Mouse (Mus musculus) hindbrain, embryonic 16.5 days (tissue): ENCODE measurements around the gene Xrcc3. TPM values are rescaled to one million over a fixed set of nuclear protein-coding genes. Genes with fewer than 3 reads are reported as not detected.

Source experiments
- ATAC-seq: fragments of 200-750 bp; cut with Nextera tagmentation; 2 replicates; pipeline ENCODE4 v1.8.0; 2017; ENCODE audit warnings: moderate TSS enrichment, moderate library complexity
- H3K27ac ChIP-seq: fragments of 300-500 bp; sonication (generic); 2 replicates; pipeline ENCODE4 v1.5.1; 2014; ENCODE audit warnings: low read depth, mild to moderate bottlenecking, control low read depth, low read length, moderate library complexity
- H3K27me3 ChIP-seq: fragments of 300-500 bp; sonication (generic); replicated peaks from 2 replicates; pipeline ENCODE4 v1.6.1; 2014; ENCODE audit warnings: low read length; ENCODE audit not compliant: control insufficient read depth, insufficient read depth
- H3K36me3 ChIP-seq: fragments of 300-500 bp; sonication (generic); 2 replicates; pipeline ENCODE4 v1.6.1; 2014; ENCODE audit warnings: mild to moderate bottlenecking, low read length, moderate library complexity, mixed read lengths; ENCODE audit not compliant: control insufficient read depth, insufficient read depth
- H3K4me1 ChIP-seq: fragments of 300-500 bp; sonication (generic); 2 replicates; pipeline ENCODE4 v1.6.1; 2014; ENCODE audit warnings: low read depth, low read length; ENCODE audit not compliant: control insufficient read depth, insufficient read depth
- H3K4me2 ChIP-seq: fragments of 300-500 bp; sonication (generic); 2 replicates; pipeline ENCODE4 v1.6.1; 2014; ENCODE audit warnings: mild to moderate bottlenecking, low read length, control low read depth, moderate library complexity
- H3K4me3 ChIP-seq: fragments of 300-500 bp; sonication (generic); 2 replicates; pipeline ENCODE4 v1.5.1; 2014; ENCODE audit warnings: mild to moderate bottlenecking, low read length, control low read depth, moderate library complexity
- H3K9ac ChIP-seq: fragments of 300-500 bp; sonication (generic); 2 replicates; pipeline ENCODE4 v1.6.1; 2014; ENCODE audit warnings: low read depth, mild to moderate bottlenecking, control low read depth, low read length, moderate library complexity
- H3K9me3 ChIP-seq: fragments of 300-500 bp; sonication (generic); 2 replicates; pipeline ENCODE4 v1.6.1; 2014; ENCODE audit warnings: mild to moderate bottlenecking, low read length, moderate library complexity; ENCODE audit not compliant: control insufficient read depth
- WGBS: fragments of 180-500 bp; shearing (Covaris S2); extraction: QIAGEN DNeasy Blood & Tissue Kit; methylation state at CpG from one replicate; pipeline ENCODE4 v1.1.7; 2014; 5-methylcytosine and 5-hydroxymethylcytosine counted together
- polyA plus RNA-seq: library from polyadenylated mRNA; unstranded; fragments of >200 nt; fragmentation: Nextera tagmentation; extraction: Ambion mirVana; gene quantifications from 2 replicates; pipeline ENCODE4 v1.2.1, GENCODE M21; 2015

Gene Xrcc3
- polyA plus RNA-seq, 1 experiment from 2014 or later: 3.3 TPM

DNA sequence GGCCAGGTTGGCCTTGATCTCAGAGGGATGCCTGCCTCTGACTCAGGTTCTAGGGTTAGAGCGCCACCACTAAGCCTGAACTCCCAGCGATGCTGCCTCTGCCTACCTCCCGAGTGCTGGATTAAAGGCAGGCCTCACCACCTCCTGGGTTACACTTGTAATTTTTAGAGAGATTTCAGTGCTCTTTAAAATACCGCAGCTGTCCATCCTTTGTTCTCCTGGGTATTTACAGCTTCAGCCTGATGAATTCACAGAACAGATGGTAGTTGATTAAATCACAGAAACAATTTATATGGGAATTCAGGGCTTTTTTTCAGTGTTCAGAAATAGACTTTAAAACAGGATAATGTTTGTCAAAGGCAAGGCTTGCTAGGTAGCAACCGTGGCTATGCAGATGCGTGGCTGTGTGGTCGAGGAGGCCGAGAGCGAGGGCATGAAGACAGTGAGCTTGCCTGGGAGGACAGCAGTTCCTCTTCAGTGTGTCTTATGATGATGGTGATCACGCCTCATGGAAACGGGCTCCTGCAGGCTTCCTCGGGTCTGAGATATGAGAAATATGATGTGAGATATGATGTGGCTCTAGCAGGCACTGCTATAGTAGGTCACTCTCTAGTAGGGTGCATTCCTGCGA is 22.1 kb downstream of the Xrcc3 start:
- no peaks in the 10 kb centered on the region for H3K9me3 ChIP-seq
- no peak for ATAC-seq
- WGBS: 82% methylated on average over 13 of the region's 13 CpGs
- H3K4me1 ChIP-seq: no peaks in the 10 kb centered on the region
- no peak overlapping the region for H3K27ac ChIP-seq
- no peak overlapping the region for H3K4me3 ChIP-seq
- no peak overlapping the region for H3K4me2 ChIP-seq
- H3K36me3 ChIP-seq: peaks cover 58% of the 10 kb centered on the region
- no peaks in the 10 kb centered on the region for H3K27me3 ChIP-seq
- H3K9ac ChIP-seq: no peak overlapping the region

DNA sequence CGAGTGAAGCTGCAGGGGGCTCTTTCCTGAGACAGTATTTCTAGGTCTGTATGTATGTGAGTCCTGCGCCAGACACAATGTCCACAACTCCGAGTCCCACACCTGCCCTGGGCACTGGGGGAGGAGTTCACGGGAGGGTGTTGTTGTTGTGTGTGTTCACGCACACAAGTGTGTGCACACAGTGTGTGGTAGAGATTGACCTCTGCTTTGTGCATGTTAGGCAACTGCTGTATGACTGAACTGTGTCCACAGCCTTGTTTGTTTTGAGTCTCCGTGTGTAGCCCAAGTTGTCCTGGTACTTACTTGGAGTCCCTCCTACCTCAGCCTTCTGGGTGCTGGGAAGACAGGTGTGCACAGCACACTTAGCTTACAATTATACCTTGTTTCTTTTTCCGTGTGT is 23.0 kb downstream of the Xrcc3 start:
- H3K9ac ChIP-seq: no peak overlapping the region
- peaks cover 58% of the 10 kb centered on the region for H3K36me3 ChIP-seq
- 94% methylated on average over 7 of the region's 7 CpGs for WGBS
- H3K4me3 ChIP-seq: no peak overlapping the region
- H3K4me1 ChIP-seq: no peaks in the 10 kb centered on the region
- no peaks in the 10 kb centered on the region for H3K27me3 ChIP-seq
- H3K27ac ChIP-seq: no peak overlapping the region
- no peaks in the 10 kb centered on the region for H3K9me3 ChIP-seq
- H3K4me2 ChIP-seq: no peak overlapping the region
- ATAC-seq: no peak

DNA sequence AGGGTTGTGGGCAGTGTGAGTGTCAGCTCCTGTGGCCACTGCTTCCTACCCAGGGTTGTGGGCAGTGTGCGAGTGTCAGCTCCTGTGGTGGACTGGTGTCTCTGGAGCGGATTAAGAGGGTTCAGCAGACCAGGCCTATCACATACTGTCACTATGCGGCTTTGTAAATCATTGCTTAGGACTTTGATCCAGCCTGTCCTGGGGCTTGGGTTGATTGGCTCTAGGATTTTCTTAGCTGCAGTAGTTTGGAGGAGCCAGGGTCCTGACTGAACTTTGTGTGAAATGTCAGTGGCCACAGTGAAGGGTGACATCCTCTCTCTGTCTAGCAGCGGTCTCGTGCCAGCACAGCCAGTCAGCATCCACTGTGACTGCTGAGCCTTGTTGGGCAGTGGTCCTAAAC is 23.6 kb downstream of the Xrcc3 start:
- no peaks in the 10 kb centered on the region for H3K27me3 ChIP-seq
- H3K27ac ChIP-seq: no peak overlapping the region
- no peaks in the 10 kb centered on the region for H3K9me3 ChIP-seq
- H3K9ac ChIP-seq: no peak overlapping the region
- H3K4me1 ChIP-seq: no peaks in the 10 kb centered on the region
- WGBS: 97% methylated on average over 5 of the region's 5 CpGs
- no peak overlapping the region for H3K4me2 ChIP-seq
- no peak overlapping the region for H3K4me3 ChIP-seq
- ATAC-seq: no peak
- peaks cover 59% of the 10 kb centered on the region for H3K36me3 ChIP-seq

DNA sequence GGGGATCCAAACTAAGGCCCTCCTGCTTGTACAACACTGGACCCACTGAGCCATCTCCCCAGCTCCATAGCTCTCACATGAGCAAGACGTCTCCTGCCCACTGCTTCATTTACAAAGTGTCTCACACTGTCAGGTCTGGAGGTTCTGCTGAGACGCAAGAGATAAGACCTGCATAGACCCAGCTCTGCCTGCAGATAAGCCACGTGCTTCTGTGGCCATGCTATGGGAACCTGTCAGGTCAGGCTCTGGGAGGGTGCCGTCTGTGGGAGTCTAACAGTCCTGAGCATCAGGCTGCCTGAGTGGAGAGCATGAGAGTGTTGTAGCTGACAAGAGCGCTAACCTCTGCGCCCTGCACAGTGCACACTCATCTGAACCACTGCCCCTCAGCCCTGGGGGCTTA is 26.7 kb downstream of the Xrcc3 start:
- H3K36me3 ChIP-seq: peaks cover 65% of the 10 kb centered on the region
- H3K9ac ChIP-seq: no peak overlapping the region
- no peak overlapping the region for H3K4me3 ChIP-seq
- H3K9me3 ChIP-seq: no peaks in the 10 kb centered on the region
- no peaks in the 10 kb centered on the region for H3K4me1 ChIP-seq
- no peak for ATAC-seq
- H3K4me2 ChIP-seq: no peak overlapping the region
- no peak overlapping the region for H3K27ac ChIP-seq
- no peaks in the 10 kb centered on the region for H3K27me3 ChIP-seq
- 96% methylated on average over 6 of the region's 6 CpGs for WGBS

DNA sequence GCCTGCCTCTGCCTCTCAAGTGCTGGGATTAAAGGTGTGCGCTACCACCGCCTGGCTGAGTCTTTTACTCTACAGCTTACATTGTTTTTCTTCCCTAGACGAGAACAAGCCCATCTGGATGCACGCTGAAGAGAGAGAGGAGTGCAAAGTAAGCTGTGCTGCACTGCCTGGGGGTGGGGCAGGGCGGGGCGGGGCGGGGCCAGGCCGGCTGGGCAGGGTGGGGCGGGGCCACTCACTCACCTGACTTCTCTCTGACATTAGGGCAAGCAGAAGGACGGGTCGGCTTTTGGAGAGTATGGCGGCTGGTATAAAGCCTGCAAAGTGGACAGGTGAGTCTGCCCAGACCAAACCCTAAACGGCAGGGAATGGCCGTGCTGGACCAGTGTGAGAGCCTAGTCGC is 28.5 kb downstream of the Xrcc3 start:
- Histone ChIP-seq H3K27ac (no peak overlapping the region), H3K9me3 (no peaks in the 10 kb centered on the region), H3K4me3 (no peak overlapping the region), H3K4me1 (no peaks in the 10 kb centered on the region), H3K27me3 (no peaks in the 10 kb centered on the region), H3K9ac (no peak overlapping the region), H3K36me3 (peaks cover 70% of the 10 kb centered on the region), H3K4me2 (no peak overlapping the region)
- ATAC-seq: no peak
- 68% methylated on average over 14 of the region's 15 CpGs for WGBS

DNA sequence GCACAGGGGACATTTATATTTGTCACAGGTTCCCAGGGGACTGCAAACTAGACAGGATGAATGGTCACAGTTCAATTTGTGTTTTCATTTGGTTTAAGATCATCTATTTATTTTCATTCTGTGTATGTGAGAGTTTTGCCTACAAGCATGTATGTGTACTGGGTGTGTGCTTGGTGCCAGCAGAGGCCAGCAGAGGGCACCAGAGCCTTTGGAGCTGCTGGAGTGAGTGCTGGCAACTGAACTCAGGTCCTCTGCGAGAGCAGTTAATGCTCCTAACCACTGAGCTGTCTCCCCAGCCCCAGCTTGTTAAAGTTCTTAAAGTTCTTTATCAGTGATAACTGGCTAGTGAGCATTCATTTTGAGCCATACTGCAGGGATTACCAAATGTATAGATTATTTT is 34.1 kb downstream of the Xrcc3 start:
- WGBS: 100% methylated on average over 1 of the region's 1 CpGs
- Histone ChIP-seq H3K4me3 (no peak overlapping the region), H3K36me3 (peaks cover 66% of the 10 kb centered on the region), H3K4me2 (no peak overlapping the region), H3K27ac (no peak overlapping the region), H3K9ac (no peak overlapping the region), H3K9me3 (no peaks in the 10 kb centered on the region), H3K4me1 (no peaks in the 10 kb centered on the region), H3K27me3 (no peaks in the 10 kb centered on the region)
- no peak for ATAC-seq

- no peak for ATAC-seq
- Histone ChIP-seq H3K4me2 (no peak overlapping the region), H3K9ac (no peak overlapping the region), H3K27me3 (no peaks in the 10 kb centered on the region), H3K4me3 (no peak overlapping the region), H3K4me1 (no peaks in the 10 kb centered on the region), H3K27ac (no peak overlapping the region), H3K9me3 (no peaks in the 10 kb centered on the region), H3K36me3 (peaks cover 67% of the 10 kb centered on the region)
- 94% methylated on average over 13 of the region's 13 CpGs for WGBS
Measured at GRCm38 (mm10) chr12:111777919-111778318, 35.8 kb downstream of the Xrcc3 start.

DNA sequence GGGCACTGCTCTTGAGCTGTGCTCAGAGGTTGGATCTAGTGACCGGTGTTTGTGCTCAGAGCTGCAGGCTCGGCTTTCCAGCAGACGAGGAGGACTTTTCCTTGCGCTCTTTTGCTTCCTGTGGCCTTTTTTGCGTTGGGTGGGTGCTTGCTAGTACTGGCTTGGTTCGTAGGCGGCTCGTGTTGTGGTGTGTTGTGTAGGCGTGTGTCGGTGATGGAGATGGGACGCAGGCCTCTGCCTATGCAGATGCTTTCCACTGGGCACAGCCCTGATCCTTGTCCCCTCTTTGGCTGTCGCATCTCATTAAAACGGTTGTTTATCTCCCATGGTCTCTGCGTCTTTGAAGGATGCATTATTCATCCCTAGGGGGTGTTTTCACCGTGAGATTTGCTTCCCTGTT is 38.8 kb downstream of the Xrcc3 start:
- Histone ChIP-seq H3K27ac (no peak overlapping the region), H3K4me2 (no peak overlapping the region), H3K4me3 (no peak overlapping the region), H3K36me3 (peaks cover 53% of the 10 kb centered on the region), H3K27me3 (no peaks in the 10 kb centered on the region), H3K9me3 (no peaks in the 10 kb centered on the region), H3K4me1 (peaks cover under 1% of the 10 kb centered on the region; the same call in 1 of the 2 replicates), H3K9ac (no peak overlapping the region)
- WGBS: 60% methylated on average over 15 of the region's 15 CpGs
- ATAC-seq: no peak

DNA sequence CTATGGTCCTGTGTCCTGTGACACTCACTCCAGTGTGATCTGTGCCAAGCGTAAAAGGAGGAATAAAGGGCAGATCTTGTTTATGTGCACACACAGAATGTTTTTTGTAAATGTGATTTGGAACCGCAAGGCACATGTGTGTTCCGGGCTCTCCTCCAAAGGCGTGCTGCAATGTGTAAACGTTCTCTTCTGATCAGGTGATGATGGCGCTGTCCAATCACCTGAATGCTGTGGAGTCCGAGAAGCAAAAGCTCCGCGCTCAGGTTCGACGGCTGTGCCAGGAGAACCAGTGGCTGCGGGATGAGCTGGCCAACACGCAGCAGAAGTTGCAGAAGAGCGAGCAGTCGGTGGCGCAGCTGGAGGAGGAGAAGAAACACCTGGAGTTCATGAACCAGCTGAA is 39.5 kb downstream of the Xrcc3 start:
- 92% methylated on average over 16 of the region's 16 CpGs for WGBS

DNA sequence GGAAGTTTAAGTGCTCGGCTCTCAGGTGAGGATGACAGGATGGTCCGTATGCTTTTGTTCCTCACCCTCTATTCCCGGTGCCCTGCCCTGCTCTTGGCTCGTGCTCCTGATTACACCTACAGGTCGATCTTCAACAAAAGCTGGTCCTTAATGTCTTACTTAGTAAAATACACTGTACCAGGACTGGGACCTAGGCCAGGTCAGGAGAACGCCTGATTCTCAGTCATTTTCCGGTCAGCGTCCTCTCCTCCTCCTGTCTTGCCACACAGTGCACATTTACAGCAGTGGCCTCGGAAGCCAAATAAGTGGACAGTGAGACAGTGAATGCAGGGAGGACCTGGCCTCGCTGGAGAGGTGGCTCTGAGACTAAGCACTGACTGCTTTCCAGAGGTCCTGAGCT is 43.0 kb downstream of the Xrcc3 start:
- H3K27me3 ChIP-seq: no peaks in the 10 kb centered on the region
- H3K27ac ChIP-seq: no peak overlapping the region
- H3K9me3 ChIP-seq: no peaks in the 10 kb centered on the region
- H3K4me2 ChIP-seq: no peak overlapping the region
- H3K4me1 ChIP-seq: peaks cover 19% of the 10 kb centered on the region
- H3K9ac ChIP-seq: no peak overlapping the region
- peaks cover 17% of the 10 kb centered on the region for H3K36me3 ChIP-seq
- no peak overlapping the region for H3K4me3 ChIP-seq
- 89% methylated on average over 10 of the region's 10 CpGs for WGBS
- ATAC-seq: no peak

More for the DNA sequence above, 39.5 kb downstream of the Xrcc3 start:
- Histone ChIP-seq H3K9ac (no peak overlapping the region), H3K27ac (no peak overlapping the region), H3K36me3 (peaks cover 47% of the 10 kb centered on the region), H3K4me2 (no peak overlapping the region), H3K27me3 (no peaks in the 10 kb centered on the region), H3K4me3 (no peak overlapping the region), H3K4me1 (peaks cover 7% of the 10 kb centered on the region), H3K9me3 (no peaks in the 10 kb centered on the region)
- ATAC-seq: no peak
